Mouse (Mus musculus) ES-CJ7 (cell line): Measurements from ENCODE around the gene Fam19a3.
"Not testable (repeated sequence)": the region's sequence is repeated elsewhere in the genome, so short reads cannot be mapped to it uniquely, and the experiment has no call there.

Experiments used
- DNase-seq: peaks from one replicate; pipeline ENCODE4 v3.0.0; 2011; ENCODE audit warnings: low read depth, low spot score

Gene Fam19a3

DNA sequence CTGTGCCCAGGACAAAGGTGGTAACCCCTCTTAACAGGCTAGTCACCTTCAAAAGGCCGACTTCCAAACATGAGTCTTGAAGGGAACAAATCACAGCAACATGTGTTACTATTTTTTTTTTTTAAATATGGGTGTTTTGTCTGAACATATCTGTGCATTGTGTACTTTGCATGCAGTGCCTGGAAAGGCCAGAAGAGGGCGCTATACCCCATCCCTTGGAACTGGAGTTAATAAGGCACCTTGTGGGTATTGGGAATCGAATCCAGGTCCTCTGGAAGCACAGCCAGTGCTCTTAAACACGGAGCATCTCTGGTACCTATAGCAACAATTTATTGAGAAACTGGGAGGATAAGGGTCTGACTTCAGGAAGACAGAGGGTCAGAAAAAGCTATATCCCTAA lies 16.6 kb downstream of the Fam19a3 start:
- DNase-seq: peak; percentile 62

DNA sequence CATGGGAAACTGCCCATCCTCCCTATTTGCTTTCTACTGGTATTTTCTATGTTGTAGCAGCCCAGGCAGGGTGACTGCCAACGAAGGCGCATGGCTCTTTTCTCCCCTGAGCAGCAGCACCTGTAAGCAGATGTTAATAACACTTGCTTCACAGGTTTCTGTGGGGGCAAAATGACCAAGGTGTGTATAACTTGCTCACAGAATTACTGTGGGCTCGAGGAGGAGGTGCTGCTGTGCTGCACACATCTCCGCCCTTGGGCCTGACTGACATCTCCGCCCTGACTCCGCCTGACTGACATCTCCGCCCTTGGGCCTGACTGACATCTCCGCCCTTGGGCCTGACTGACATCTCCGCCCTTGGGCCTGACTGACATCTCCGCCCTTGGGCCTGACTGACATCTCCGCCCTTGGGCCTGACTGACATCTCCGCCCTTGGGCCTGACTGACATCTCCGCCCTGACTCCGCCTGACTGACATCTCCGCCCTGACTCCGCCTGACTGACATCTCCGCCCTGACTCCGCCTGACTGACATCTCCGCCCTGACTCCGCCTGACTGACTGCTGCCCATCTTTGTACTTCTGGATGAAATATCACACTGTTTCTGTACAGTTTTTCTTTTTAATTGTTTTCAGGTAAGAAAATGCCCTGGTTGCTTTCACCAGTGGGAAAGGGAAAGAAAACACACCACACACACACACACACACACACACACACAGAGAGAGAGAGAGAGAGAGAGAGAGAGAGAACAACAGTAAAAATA lies 19.4 kb downstream of the Fam19a3 start:
- not testable (repeated sequence) for DNase-seq

DNA sequence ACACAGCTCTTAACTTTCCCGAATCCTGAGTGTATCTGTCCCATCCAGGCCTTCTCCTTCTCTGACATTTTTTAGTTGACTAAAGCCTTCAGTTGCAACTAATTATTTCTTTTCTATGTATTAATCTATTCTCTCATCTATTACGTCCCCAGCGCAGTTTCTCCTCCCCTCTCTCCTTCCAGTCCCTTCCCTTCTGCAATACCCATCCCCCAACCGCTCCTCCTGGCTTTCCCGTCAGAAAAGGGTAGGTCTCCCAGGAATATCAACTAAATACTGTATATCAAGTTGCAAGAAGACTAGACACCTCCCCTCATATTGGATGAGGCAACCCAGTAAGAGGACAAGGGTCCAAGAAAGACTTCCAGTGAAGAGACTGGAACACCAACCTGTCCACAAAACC lies 22.8 kb downstream of the Fam19a3 start:
- no peak for DNase-seq

DNA sequence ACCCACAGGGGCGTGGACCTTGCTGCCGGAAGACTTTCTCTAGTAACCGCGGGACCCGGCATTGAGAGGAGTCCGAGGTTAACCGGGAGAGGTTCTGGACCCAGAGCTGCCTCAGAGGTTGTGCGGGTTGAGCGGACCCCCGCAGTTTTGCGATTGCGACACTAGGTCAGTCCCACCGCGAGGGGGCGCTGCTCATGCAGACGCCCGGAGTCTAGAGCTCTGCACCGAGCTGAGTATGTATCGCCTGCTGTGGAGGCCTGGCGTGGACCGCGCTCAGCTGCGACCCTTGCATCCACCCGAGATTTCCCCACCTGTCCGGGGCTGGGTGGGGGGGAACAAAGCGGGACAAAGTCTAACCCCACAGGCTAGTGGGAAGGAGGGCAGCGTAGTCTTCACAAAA lies 23.2 kb downstream of the Fam19a3 start:
- DNase-seq: peak; percentile 79

DNA sequence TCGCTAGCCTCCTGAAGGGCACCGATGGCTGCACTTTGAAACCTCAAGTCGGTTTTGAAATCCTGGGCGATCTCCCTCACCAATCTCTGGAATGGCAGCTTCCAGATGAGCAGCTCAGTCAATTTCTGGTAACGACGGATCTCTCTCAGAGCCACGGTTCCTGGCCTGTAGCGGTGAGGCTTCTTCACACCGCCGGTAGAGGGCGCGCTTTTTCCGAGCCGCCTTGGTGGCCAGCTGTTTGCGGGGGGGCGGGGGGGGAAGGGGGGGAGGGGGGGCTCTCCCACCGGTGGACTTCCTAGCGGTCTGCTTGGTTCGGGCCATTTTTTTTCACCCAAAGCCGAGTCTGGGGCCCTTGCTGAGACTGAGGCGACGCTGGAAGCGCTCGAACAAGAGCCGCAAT lies 28.8 kb downstream of the Fam19a3 start:
- DNase-seq: not testable (repeated sequence)

DNA sequence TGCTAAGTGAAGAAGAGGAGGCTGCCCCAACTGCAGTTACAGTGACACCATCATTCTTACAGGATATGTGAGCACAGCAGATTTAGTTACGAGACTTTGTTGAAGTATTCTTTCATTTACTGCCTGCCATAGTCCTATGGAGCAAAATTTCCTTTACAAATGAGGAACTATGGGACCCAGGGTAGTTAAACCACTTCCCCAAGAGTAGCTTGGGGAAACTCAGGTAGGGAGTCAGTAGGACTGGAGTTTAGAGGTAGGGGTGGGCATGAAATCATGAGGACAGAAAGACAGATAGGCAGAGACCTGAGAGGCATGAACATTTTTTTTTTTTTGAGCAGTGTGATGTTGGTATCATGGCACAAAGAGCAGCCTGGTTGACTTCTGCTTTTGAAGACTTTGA lies 37.8 kb downstream of the Fam19a3 start:
- no peak for DNase-seq

DNA sequence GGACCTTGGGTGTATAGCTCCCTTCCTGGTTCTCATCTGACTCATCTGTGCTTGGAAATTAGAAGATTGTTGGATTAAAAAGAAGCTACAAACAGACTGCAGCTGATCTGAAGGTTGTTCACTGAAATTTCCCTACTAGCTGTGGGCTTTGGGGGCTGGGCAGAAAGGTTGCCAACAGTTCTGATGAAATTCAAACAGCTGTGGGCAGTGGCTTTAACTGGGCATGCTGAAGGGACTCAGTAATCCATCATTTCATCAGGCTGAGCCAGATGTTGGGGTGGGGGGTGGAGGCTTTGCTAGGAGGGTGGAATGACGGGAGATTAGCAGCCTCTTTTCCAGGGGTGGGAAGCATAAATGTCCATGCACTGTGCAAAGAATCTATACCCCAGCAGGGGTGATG lies 38.5 kb downstream of the Fam19a3 start:
- no peak for DNase-seq

DNA sequence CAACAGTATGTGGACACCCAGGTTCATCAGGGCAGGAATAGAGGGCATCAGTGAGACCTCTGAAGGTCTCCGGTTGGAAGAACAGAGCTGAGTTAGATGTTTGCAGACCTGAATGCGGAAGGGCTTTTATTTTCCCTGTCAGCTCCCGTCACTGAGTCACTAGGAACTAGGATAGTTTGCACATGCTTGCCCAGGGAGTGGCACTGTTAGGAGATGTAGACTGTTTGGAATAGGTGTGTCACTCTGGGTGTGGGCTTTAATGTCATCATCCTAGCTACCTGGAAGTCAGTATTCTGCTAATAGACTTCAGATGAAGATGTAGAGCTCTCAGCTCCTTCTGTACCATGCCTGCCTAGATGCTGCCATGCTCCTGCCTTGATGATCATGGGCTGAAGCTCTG lies 39.7 kb downstream of the Fam19a3 start:
- no peak for DNase-seq

DNA sequence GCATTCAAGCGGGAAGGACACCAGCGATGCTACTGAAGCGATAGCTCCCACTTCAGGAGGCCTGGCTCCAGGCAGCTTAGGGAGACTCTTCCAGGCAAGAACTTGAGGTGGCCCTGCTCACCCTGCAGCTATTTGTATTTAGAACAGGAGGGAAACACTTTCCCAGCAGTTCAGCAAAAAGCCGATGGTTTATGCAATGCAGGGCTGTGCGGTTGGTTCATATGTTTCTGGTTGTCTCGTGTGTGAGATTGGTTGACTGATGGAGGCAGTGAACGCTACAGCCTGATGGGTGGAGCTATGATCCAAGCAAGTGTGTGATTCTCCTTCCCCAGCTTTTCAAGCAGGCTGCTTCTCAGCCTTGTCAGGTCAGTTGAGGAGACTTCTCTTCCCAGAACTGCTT lies 47.0 kb downstream of the Fam19a3 start:
- DNase-seq: no peak

DNA sequence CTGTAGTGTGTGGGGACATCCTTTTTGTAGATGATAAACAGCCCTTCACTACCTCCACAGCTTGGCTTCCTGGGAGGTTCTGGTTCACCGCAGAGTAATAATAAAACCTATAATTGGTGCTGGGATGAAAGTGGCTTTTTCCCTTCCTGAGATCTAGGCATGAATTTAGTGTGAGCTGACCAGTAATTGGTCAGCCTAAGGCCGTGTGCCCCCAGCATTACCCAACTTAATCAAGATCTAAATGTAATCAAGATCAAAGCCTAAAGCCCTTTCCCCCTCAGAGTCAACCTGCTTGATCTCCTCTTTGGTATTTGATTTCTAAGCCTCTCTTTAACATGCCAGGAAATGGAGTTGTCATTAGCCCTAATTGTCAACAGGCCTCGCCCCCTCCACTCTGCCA lies 48.7 kb downstream of the Fam19a3 start:
- no peak for DNase-seq

DNA sequence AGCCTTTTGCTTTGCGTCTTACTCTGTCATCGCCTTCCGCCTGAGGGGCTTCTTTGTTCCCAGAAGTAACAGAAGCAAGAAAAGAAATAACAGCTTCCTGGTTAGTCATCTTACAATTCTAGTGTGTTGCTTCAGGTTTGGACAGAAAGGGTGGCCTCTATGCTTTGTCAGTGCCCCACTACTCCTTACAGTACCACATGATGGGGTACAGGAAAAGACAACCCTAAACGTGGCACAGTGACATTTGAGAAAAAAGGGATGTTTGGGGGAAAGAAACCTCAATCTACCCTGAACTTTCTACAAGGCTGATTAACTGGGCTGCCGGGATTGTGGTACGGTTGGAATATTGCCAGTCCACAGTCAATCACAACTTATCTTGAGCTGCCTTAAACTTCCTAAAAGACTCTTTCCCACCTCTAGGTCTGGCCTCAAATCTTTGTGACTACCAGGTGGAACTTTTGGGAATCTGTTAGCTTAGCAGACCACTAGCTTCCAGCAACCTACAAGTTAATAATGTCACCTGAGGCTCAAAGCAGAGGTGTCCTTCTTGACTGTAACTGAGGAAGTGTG lies 52.3 kb downstream of the Fam19a3 start:
- DNase-seq: no peak
